Mouse (Mus musculus) midbrain, embryonic 13.5 days (tissue): ENCODE results near the gene Sh3bp5. TPM values are rescaled to one million over a fixed set of nuclear protein-coding genes. Genes with fewer than 3 reads are reported as not detected.
A peak's percentile ranks its signal among the peaks of the same experiment; 100 is the strongest.

ENCODE experiments used
- ATAC-seq: fragments of 200-750 bp; cut with Nextera tagmentation; 2 replicates; pipeline ENCODE4 v1.8.0; 2017; ENCODE audit warnings: mild to moderate bottlenecking, moderate TSS enrichment, moderate library complexity
- H3K27ac ChIP-seq: fragments of 300-500 bp; sonication (generic); 2 replicates; pipeline ENCODE4 v1.5.1; 2015; ENCODE audit warnings: inconsistent platforms, mild to moderate bottlenecking, moderate library complexity
- H3K27me3 ChIP-seq: fragments of 300-500 bp; sonication (generic); 2 replicates; pipeline ENCODE4 v1.6.1; 2015; ENCODE audit warnings: mild to moderate bottlenecking, inconsistent platforms
- H3K36me3 ChIP-seq: fragments of 300-500 bp; sonication (generic); 2 replicates; pipeline ENCODE4 v1.6.1; 2015; ENCODE audit warnings: mild to moderate bottlenecking, inconsistent platforms
- H3K4me1 ChIP-seq: fragments of 300-500 bp; sonication (generic); replicated peaks from 2 replicates; pipeline ENCODE4 v1.6.1; 2015; ENCODE audit warnings: inconsistent platforms
- H3K4me2 ChIP-seq: fragments of 300-500 bp; sonication (generic); replicated peaks from 2 replicates; pipeline ENCODE4 v1.6.1; 2015; ENCODE audit warnings: moderate library complexity, mild to moderate bottlenecking, inconsistent platforms
- H3K4me3 ChIP-seq: fragments of 300-500 bp; sonication (generic); replicated peaks from 2 replicates; pipeline ENCODE4 v1.5.1; 2015; ENCODE audit warnings: mild to moderate bottlenecking, inconsistent platforms
- H3K9ac ChIP-seq: fragments of 300-500 bp; sonication (generic); replicated peaks from 2 replicates; pipeline ENCODE4 v1.6.1; 2015; ENCODE audit warnings: mild to moderate bottlenecking, inconsistent platforms
- H3K9me3 ChIP-seq: fragments of 300-500 bp; sonication (generic); 2 replicates; pipeline ENCODE4 v1.6.1; 2016; ENCODE audit warnings: mild to moderate bottlenecking, inconsistent platforms
- WGBS: fragments of 180-500 bp; shearing (Covaris S2); methylation state at CpG from one replicate; pipeline ENCODE4 v1.1.7; 2015; 5-methylcytosine and 5-hydroxymethylcytosine counted together
- polyA plus RNA-seq: library from polyadenylated mRNA; unstranded; fragments of >200 nt; fragmentation: Nextera tagmentation; extraction: Ambion mirVana; gene quantifications from 2 replicates; pipeline ENCODE4 v1.2.1, GENCODE M21; 2015

Sh3bp5 gene
- polyA plus RNA-seq, 1 experiment from 2014 or later: 111 TPM

DNA sequence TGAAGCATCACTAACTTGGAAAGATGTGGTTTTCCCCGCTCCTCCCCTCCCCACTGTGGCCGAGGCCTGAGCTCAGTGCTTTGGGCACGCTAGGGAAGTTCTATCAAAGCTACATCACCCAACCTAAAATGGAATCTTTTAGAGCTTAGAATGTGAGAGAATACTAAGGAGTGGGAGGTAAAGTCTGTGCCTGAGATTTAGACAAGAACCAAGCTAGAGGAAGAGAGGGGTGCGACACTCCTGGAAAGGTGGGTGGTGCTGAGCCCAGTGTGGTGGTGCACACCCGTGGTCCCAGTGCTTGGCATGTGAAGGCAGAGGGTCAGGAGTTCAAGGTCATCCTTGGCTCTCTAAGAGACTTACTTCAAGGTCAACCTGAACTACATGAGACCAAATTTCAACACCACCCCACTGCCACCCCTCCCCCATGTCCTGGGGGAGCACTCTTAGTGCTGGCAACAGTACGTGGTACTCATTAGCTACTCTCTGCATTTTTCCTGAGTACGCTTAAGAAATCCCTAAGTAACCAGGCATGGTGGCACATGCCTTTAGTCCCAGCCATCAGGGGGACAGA lies 40.2 kb downstream of the Sh3bp5 start:
- H3K36me3 ChIP-seq: 0 out of 2 replicates have a peak, but pooled peaks cover 11% of the 10 kb centered on the region
- H3K4me2 ChIP-seq: no peak overlapping the region
- 0 out of 2 replicates have a peak, but pooled peaks cover 4% of the 10 kb centered on the region for H3K4me1 ChIP-seq
- 93% methylated on average over 7 of the region's 7 CpGs for WGBS
- H3K27me3 ChIP-seq: no peaks in the 10 kb centered on the region
- no peak overlapping the region for H3K4me3 ChIP-seq
- H3K27ac ChIP-seq: no peak overlapping the region
- no peak overlapping the region for H3K9ac ChIP-seq
- no peak for ATAC-seq
- no peaks in the 10 kb centered on the region for H3K9me3 ChIP-seq

DNA sequence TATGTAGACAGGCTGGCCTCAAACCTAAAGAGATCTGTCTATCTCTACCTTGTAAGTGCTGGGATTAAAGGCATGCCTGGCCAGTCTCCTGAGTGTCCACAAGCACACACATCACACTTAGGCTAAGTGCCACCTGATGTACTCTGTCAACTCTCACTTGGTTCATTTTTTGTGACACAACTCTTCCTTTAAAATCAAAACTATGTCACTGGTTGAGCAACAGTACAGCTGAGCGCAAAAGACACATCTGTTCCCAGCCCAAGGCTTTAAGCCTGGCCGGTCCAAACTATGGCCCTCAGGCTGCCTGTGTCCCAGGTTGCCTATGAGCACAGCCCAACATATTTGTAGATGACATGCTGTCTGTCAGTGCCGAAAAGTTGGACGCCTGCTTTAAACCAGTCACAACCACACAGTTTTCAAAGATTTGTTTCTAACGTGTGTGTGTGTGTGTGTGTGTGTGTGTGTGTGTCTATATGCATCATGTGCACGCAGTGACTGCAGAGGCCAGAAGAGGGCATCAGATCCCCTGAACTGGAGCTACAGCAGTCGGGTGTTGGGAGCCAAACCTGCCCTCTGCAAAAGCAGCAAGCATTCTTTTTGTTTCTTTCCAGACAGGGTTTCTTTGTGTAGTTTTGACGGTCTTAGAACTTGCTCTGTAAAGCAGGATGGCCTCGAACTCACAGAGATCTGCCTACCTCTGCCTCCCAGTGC lies 40.9 kb downstream of the Sh3bp5 start:
- no peak overlapping the region for H3K9ac ChIP-seq
- no peak overlapping the region for H3K27ac ChIP-seq
- ATAC-seq: no peak
- no peak overlapping the region for H3K4me3 ChIP-seq
- WGBS: 92% methylated on average over 9 of the region's 9 CpGs
- H3K4me2 ChIP-seq: no peak overlapping the region
- no peaks in the 10 kb centered on the region for H3K9me3 ChIP-seq
- H3K36me3 ChIP-seq: 0 out of 2 replicates have a peak, but pooled peaks cover 11% of the 10 kb centered on the region
- 0 out of 2 replicates have a peak, but pooled peaks cover 4% of the 10 kb centered on the region for H3K4me1 ChIP-seq
- H3K27me3 ChIP-seq: no peaks in the 10 kb centered on the region

DNA sequence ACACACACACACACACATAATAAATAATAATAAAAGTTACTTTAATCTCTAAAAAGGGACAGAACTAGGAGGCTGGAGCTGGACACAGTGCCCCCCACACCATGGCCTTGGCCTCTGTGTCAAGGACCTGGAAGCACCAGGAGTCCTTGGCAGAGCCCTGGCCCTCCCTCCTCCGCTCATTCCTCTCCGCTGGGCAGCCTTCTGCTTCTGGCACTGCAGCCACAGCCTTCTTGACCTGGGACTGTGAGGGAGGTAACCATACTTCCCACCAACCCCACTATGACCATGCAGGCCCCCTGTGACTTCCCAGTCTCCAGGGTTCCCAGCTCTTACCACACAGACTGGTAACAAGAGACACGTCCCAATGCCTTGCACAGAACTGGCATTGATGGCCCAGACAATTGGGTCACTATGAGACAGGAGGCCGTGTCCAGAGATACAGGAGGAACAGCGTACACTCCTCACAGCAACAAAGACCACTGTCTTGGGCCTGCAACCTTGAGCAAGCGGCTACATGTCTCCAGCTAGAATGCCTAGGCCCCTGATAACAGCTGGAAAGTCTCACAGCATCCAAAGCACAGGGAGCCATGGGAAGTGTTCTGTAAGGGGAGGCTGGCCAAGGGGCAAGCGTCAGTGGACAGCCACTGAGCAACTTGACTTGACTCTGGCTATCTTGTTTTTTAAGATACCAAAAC lies 41.8 kb downstream of the Sh3bp5 start:
- WGBS: 90% methylated on average over 7 of the region's 7 CpGs
- no peak for ATAC-seq
- Histone ChIP-seq H3K27me3 (no peaks in the 10 kb centered on the region), H3K9me3 (no peaks in the 10 kb centered on the region), H3K9ac (no peak overlapping the region), H3K27ac (no peak overlapping the region), H3K4me2 (no peak overlapping the region), H3K36me3 (0 out of 2 replicates have a peak, but pooled peaks cover 11% of the 10 kb centered on the region), H3K4me1 (0 out of 2 replicates have a peak, but pooled peaks cover 4% of the 10 kb centered on the region), H3K4me3 (no peak overlapping the region)

DNA sequence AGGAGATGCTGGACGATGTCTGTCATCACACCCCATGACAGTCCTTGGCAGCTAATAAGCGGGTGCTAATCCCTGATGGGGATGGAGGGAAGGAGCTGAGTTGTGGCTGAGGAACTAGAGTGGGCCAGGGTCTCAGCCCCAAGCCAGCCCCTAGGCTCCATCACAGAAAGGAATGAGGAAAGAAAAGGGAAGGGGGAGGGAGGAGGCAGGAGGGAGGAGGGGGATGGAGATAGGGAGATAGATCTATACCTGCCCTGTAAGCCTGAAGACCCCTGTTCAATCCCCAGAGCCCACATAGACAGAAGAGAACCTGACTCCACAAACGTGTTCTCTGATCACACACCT lies 42.4 kb downstream of the Sh3bp5 start:
- Histone ChIP-seq H3K36me3 (0 out of 2 replicates have a peak, but pooled peaks cover 11% of the 10 kb centered on the region), H3K4me1 (0 out of 2 replicates have a peak, but pooled peaks cover 4% of the 10 kb centered on the region), H3K9ac (no peak overlapping the region), H3K27ac (no peak overlapping the region), H3K9me3 (no peaks in the 10 kb centered on the region), H3K4me2 (no peak overlapping the region), H3K27me3 (no peaks in the 10 kb centered on the region), H3K4me3 (no peak overlapping the region)
- 83% methylated on average over 3 of the region's 3 CpGs for WGBS
- no peak for ATAC-seq

DNA sequence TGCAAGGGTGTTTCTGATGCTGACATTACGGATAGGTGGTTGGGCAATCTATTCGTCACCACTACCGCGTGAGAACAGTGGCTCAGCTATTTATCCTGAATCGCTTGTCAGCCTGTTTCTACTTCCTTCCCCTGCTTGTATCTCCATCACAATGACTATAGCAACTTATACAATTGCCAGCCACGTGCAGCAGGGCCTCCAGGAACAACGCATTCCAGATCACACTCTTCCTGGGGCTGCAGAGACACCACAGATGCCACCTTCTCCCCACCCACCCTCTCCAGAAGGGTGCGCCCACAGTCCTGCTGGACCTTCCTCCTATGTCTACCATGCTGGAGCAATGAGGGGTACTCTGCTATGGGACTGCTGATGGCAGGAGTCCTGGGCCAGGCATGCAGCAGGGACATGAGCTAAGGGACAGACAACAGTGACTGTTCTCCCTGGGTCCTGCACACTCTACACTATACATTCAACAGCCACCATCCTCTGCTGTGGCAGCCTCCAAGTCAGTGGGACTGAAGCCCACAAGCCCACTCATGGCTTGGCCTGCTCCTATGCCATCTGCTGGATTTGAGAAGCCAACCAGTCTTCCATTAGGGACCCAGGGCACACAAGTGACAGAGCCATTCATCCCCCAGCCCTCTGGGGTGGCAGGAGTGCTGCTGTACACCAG lies 42.9 kb downstream of the Sh3bp5 start:
- Histone ChIP-seq H3K27ac (no peak overlapping the region), H3K9ac (no peak overlapping the region), H3K4me3 (no peak overlapping the region), H3K36me3 (0 out of 2 replicates have a peak, but pooled peaks cover 11% of the 10 kb centered on the region), H3K4me1 (0 out of 2 replicates have a peak, but pooled peaks cover 4% of the 10 kb centered on the region), H3K9me3 (no peaks in the 10 kb centered on the region), H3K4me2 (no peak overlapping the region), H3K27me3 (no peaks in the 10 kb centered on the region)
- whole genome bisulfite sequencing: 82% methylated on average over 8 of the region's 8 CpGs
- ATAC-seq: no peak

DNA sequence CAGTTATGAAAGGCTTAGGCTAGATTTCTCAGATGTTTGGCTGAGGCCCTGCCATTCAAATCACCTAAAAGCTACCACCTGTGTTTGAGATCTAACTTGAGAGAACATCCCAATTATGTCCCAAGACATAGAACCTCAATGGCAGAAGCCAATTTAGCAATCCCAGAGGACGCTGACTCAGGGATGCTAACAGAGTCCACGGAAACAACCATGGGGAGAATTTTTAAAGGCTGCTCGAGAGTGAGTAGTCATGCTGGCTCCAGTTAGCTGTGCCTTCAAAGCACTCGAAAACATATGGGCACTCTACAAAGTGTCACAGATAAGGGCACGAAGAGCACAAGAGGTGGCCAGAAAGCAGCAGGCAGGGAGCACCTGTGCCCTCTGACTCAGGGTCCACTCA lies 43.6 kb downstream of the Sh3bp5 start:
- 90% methylated on average over 5 of the region's 5 CpGs for WGBS
- H3K4me1 ChIP-seq: peaks cover 5% of the 10 kb centered on the region; the same call in 1 of the 2 replicates
- peaks cover 9% of the 10 kb centered on the region; the same call in 1 of the 2 replicates for H3K36me3 ChIP-seq
- no peaks in the 10 kb centered on the region for H3K27me3 ChIP-seq
- H3K9ac ChIP-seq: no peak overlapping the region
- no peak overlapping the region for H3K27ac ChIP-seq
- H3K9me3 ChIP-seq: no peaks in the 10 kb centered on the region
- H3K4me3 ChIP-seq: no peak overlapping the region
- H3K4me2 ChIP-seq: no peak overlapping the region
- no peak for ATAC-seq

DNA sequence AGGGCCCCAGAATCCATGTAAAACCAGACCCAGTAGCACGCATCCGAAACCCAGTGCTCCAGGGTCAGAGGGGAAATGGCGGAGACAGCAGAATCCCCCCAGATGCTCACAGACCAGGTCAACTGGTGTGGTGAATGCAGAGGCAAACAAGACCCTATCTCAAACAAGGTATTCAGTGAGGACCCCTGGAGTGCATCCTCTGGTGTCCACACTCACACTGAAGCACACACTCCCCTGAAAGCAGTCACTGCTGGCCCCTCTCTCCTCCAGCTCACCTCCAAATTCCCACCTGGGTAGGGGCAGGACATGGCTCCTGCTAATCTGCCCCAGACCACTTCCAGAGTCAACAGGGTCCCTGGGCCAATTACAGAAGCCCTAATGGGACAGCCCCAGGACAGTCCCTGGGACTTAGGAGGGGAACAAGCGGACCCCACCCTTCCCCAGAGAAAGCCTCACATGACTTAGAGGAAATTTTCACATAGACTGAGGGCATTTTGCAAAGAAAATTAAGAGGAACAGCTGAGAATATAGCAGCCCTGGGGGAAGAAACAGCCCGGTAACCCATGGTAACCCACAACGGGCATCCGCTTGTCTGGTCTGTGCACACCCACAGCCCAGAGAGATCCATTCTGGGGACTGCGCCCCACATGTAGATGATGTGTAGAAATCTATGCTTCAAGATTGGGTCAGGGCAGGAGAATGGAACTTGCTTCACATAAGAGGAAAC lies 46.3 kb downstream of the Sh3bp5 start:
- ATAC-seq: no peak
- 88% methylated on average over 8 of the region's 8 CpGs for WGBS
- Histone ChIP-seq H3K9me3 (no peaks in the 10 kb centered on the region), H3K27me3 (no peaks in the 10 kb centered on the region), H3K4me1 (peaks cover 9% of the 10 kb centered on the region; the same call in 1 of the 2 replicates), H3K4me3 (no peak overlapping the region), H3K4me2 (no peak overlapping the region), H3K9ac (no peak overlapping the region), H3K27ac (no peak overlapping the region), H3K36me3 (peaks cover 7% of the 10 kb centered on the region; the same call in 1 of the 2 replicates)

DNA sequence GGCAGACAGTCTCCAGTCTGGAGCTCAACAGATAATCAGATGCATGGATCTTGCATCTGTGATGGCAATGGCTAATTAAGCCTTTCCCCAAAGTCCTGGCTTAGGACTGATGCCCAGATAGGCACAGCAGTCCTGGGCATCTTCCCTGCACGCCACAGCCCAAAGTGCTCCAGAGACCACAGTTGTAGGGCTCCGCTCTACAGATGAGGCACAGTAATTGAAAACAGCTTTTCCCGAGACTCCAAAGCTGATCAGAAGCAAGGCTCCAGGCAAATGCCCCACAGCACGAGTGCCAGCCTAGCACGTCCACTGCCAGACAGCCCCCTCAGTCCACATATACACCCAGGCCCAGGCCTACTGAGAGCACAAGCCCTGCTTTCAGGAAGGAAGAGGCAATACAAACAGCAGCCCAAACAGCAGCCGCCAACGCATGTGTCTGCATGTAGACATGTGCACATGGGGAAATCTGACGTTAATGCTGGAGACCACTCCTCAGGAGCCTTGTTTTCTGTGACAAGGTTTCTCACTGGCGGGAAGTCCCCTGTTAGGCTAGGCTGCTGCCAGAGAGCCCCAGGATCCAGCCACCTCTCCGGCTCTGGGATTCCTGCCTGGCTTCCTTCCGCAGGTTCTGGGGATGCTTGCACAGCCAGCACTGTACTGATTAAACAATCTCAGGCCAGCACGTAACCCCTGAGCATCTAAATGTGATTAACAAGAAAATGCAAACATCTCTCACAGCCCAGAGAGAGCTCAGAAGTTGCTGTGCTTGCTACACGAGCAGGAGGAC lies 47.6 kb downstream of the Sh3bp5 start:
- H3K9ac ChIP-seq: no peak overlapping the region
- H3K36me3 ChIP-seq: peaks cover 14% of the 10 kb centered on the region; the same call in 1 of the 2 replicates
- H3K27me3 ChIP-seq: no peaks in the 10 kb centered on the region
- H3K4me3 ChIP-seq: no peak overlapping the region
- H3K4me2 ChIP-seq: no peak overlapping the region
- H3K27ac ChIP-seq: peak overlapping the region; percentile 20; the same call in 1 of the 2 replicates
- 83% methylated on average over 13 of the region's 13 CpGs for WGBS
- no peak for ATAC-seq
- no peaks in the 10 kb centered on the region for H3K9me3 ChIP-seq
- H3K4me1 ChIP-seq: peaks cover 18% of the 10 kb centered on the region

DNA sequence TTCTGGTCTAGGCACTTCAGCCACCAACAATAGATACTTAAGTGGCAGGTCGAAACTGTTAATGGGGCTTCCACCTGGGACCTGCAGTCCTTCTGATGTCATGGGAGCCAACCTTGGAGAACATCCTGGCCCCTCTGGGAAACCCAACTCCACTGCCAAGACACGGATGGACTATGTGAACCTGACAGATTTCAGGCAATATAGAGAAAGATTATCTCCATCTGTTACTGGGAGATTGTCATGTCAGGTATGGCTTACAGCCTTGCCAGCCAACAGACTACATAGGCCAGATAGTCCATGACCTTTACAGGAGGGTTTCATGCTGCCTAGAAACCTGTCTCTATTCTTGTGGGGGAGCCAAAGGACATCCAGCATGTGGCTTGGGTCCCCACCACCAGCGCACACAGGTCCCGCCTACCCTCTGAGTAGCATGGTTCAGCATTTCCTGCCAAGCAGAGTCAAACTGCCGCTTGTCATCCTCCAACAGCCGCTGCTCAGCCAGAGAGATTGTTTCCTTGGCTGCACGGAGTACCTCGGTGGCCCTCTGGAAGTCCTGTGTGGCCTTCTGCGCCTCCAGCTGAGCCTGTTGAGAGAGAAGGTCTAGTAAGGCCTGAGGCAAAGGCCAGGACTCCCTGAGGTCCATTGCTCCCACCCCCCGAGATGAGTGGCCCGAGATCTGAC lies 48.4 kb downstream of the Sh3bp5 start:
- Histone ChIP-seq H3K36me3 (peaks cover 21% of the 10 kb centered on the region), H3K27me3 (no peaks in the 10 kb centered on the region), H3K4me3 (no peak overlapping the region), H3K9me3 (no peaks in the 10 kb centered on the region), H3K27ac (no peak overlapping the region), H3K4me1 (peaks cover 18% of the 10 kb centered on the region), H3K9ac (no peak overlapping the region), H3K4me2 (no peak overlapping the region)
- ATAC-seq: no peak
- 90% methylated on average over 11 of the region's 11 CpGs for WGBS

DNA sequence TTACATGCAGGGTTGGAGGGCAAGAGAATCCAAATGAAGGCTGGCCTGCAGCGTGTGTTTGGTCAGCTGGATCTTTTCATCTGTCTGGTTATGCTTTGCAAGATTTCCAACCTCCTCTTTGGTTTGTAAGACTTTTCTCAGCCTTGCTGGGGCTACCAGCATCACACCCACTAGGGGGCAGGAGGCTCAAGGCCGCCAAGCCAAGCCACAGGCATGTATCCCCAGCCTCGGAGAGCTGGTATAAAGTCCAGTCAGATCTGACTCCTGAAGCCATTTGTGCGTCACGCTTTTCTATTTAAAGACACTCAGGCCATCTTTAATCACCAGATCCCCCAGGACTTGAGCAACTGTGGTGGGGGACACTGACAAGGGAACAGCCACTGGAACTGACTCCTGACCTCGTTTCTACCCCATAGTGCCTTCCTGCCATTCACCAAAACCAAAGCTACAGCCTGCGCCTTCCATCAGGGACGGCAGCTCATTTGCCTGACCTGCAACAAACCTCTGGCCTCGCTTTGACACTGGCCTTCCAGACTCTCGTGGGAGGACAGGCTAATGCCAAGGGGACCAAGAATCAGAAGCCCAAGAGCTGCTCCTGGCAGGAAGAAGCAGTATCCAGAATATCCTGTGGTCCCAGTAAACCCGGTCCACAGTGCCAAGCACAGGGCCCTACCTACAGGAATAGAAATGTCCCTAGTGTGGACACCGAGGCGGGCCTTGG lies 49.7 kb downstream of the Sh3bp5 start:
- H3K4me2 ChIP-seq: no peak overlapping the region
- H3K36me3 ChIP-seq: peaks cover 30% of the 10 kb centered on the region
- peaks cover 18% of the 10 kb centered on the region for H3K4me1 ChIP-seq
- H3K9ac ChIP-seq: no peak overlapping the region
- no peak for ATAC-seq
- no peaks in the 10 kb centered on the region for H3K9me3 ChIP-seq
- H3K4me3 ChIP-seq: no peak overlapping the region
- WGBS: 58% methylated on average over 13 of the region's 13 CpGs
- H3K27ac ChIP-seq: no peak overlapping the region
- H3K27me3 ChIP-seq: no peaks in the 10 kb centered on the region
